Comparison of ENCODE assay signal across 11 mouse cellular contexts in the genomic region with DNA sequence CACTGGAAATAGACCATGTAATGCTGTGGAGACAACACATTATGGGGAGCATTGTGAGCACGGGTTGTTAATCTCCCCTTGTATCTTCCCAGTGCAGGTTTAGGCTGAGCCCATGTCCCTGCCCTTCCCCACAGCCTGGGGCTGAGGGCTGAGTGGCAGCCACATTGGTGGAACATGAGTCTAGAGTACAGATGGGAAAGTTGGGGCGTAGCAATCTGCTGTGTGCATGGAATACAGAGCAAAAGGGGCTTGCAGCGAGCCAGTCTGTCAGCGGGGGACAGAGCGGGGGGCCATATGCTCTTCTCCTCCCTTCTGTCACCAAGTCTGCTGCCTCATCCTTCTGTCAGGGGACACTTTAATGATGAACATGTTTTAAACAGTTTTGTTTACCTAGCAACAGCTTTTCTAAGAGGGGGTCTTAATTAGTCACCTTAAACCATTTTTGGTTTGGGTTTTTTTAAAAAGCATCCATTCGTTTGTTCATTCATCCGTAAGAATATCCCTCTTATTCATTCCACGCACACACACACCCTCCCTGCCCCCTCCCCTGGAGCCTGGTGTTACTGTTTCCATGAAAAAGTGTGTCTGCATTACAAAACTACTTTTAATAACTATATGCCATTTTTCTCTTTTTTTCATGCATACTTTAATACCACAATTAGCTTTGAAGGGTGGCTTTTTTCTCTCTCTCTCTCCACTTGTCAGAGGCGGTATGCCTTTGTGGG.
DNase-seq lines count a peak whose midpoint lies in the region; ATAC-seq lines count a peak whose summit lies in the region.
"Had no signal": no experiment of that assay in that cellular context is flagged by ENCODE, and none has a peak within 500 bp of the region (broad histone marks: within the 10 kb centered on the region; RNA-seq: fewer than 3 reads in every experiment).

No protein-coding gene starts in this region.

- H3K36me3 ChIP-seq in neural tube, embryonic 15.5 days: no peaks in the 10 kb centered on the region
- H3K36me3 ChIP-seq in forebrain, embryonic 15.5 days: no peaks in the 10 kb centered on the region
- H3K36me3 ChIP-seq in kidney, embryonic 14.5 days (ENCODE audit: control insufficient read depth, insufficient read depth, low read length): no peaks in the 10 kb centered on the region

- no peak overlapping the region for H3K27ac ChIP-seq in neural tube, embryonic 15.5 days (replicated peaks)
- no peak overlapping the region for H3K27ac ChIP-seq in forebrain, embryonic 15.5 days (replicated peaks)
- H3K27ac ChIP-seq in kidney, embryonic 14.5 days (ENCODE audit: low read depth, low read length): no peak overlapping the region

- 0 out of 2 replicates have a peak, but pooled peaks cover 3% of the 10 kb centered on the region for H3K4me1 ChIP-seq in neural tube, embryonic 15.5 days
- peaks cover 19% of the 10 kb centered on the region for H3K4me1 ChIP-seq in forebrain, embryonic 15.5 days
- H3K4me1 ChIP-seq in kidney, embryonic 14.5 days (ENCODE audit: control insufficient read depth, insufficient read depth, low read length): no peaks in the 10 kb centered on the region

- H3K27me3 ChIP-seq in neural tube, embryonic 15.5 days (replicated peaks): no peaks in the 10 kb centered on the region
- H3K27me3 ChIP-seq in forebrain, embryonic 15.5 days: no peaks in the 10 kb centered on the region
- no peaks in the 10 kb centered on the region for H3K27me3 ChIP-seq in kidney, embryonic 14.5 days (ENCODE audit: control insufficient read depth, insufficient read depth, low read length)

- no peak overlapping the region for H3K9ac ChIP-seq in neural tube, embryonic 15.5 days (replicated peaks)
- H3K9ac ChIP-seq in forebrain, embryonic 15.5 days (replicated peaks): no peak overlapping the region
- no peak overlapping the region for H3K9ac ChIP-seq in kidney, embryonic 14.5 days (ENCODE audit: low read depth, low read length)

- peak; percentile 20 for DNase-seq in neural tube, embryonic 10.5 days (ENCODE audit: extremely low spot score, low spot score)
- peak; percentile 65 to 74 for DNase-seq in layer of hippocampus, postnatal 10 days (ENCODE audit: low spot score in 2 of 2)
- DNase-seq in right cerebral cortex, postnatal 25 days: peak; percentile 3
- DNase-seq in ovary, postnatal 10 days (ENCODE audit: low spot score): no peak
- DNase-seq in gastrocnemius, postnatal 25 days: no peak
- DNase-seq: gastrocnemius, postnatal 14 days; lung, postnatal 10 days; thymus, postnatal 25 days had no signal

- H3K4me3 ChIP-seq in neural tube, embryonic 15.5 days (replicated peaks): no peak overlapping the region
- H3K4me3 ChIP-seq in forebrain, embryonic 15.5 days: no peak overlapping the region
- H3K4me3 ChIP-seq in kidney, embryonic 14.5 days (ENCODE audit: low read length): no peak overlapping the region

- ATAC-seq in neural tube, embryonic 15.5 days (ENCODE audit: low FRiP score): no peak
- ATAC-seq in forebrain, embryonic 15.5 days (replicated peaks): peak; percentile 99
- ATAC-seq in kidney, embryonic 14.5 days (ENCODE audit: low FRiP score, low TSS enrichment): no peak

- H3K9me3 ChIP-seq in neural tube, embryonic 15.5 days (replicated peaks): no peaks in the 10 kb centered on the region
- no peaks in the 10 kb centered on the region for H3K9me3 ChIP-seq in forebrain, embryonic 15.5 days
- H3K9me3 ChIP-seq in kidney, embryonic 14.5 days (ENCODE audit: control insufficient read depth, low read length): no peaks in the 10 kb centered on the region

- no peak overlapping the region for H3K4me2 ChIP-seq in neural tube, embryonic 15.5 days
- H3K4me2 ChIP-seq in forebrain, embryonic 15.5 days (replicated peaks): peak overlapping the region; percentile 6; the same call in 1 of the 2 replicates
- no peak overlapping the region for H3K4me2 ChIP-seq in kidney, embryonic 14.5 days (replicated peaks; ENCODE audit: low read depth, low read length)

- 33% methylated on average over 9 of the region's 9 CpGs for WGBS in neural tube, embryonic 15.5 days
- 11% methylated on average over 9 of the region's 9 CpGs for whole genome bisulfite sequencing in forebrain, embryonic 15.5 days
- 51% methylated on average over 9 of the region's 9 CpGs for WGBS in kidney, embryonic 14.5 days

Comparison
In these comparisons a context has a peak if more than half of its experiments do, and no peak if none do; other contexts are left out.
1. DNase-seq: peak in neural tube, embryonic 10.5 days (single experiment), layer of hippocampus, postnatal 10 days (2 of 2) and right cerebral cortex, postnatal 25 days (single experiment); none in ovary, postnatal 10 days (single experiment) and gastrocnemius, postnatal 25 days (single experiment).